Mouse (Mus musculus): ENCODE data around the gene Mrps17. TPM values are rescaled to one million over a fixed set of nuclear protein-coding genes. Genes with fewer than 3 reads are reported as not detected.

Gene Mrps17
- polyA plus RNA-seq, 1 experiment from 2014 or later = 167 TPM

DNA sequence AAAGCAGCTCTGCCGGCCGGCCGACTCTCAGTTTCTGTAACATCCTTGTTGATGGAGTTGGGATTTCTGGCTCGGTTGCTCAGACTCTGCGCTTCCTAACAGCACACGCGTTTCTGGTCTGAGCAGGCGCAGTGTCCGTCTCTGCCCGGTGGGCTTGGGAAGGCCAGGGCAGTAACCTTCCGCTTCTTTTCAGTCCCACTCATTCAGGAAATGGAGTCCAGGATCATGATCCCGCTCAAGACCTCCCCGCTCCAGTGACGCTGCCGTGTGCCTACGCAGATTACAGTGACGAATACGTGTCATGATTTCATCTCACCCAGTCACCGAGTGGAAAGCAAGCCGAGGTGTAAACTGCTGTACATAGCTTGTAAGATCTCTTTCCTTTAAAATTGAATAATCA, 41.6 kb downstream of the Mrps17 start:
- ATAC-seq (replicated peaks; ENCODE audit: insufficient number of reproducible peaks, low FRiP score, low TSS enrichment) = no peak
- WGBS (ENCODE audit: insufficient replicate concordance) = 89% methylated on average over 20 of the region's 20 CpGs
- H3K4me1 ChIP-seq (ENCODE audit: control insufficient read depth, insufficient read depth, low read length) = no peaks in the 10 kb centered on the region
- no peaks in the 10 kb centered on the region for H3K9me3 ChIP-seq (replicated peaks; ENCODE audit: control insufficient read depth, low read length)
- H3K9ac ChIP-seq (ENCODE audit: low read depth, low read length) = no peak overlapping the region
- H3K36me3 ChIP-seq (ENCODE audit: control insufficient read depth, insufficient read depth, low read length) = peaks cover 15% of the 10 kb centered on the region
- no peak overlapping the region for H3K4me3 ChIP-seq (ENCODE audit: low read depth, low read length)
- no peak overlapping the region for H3K4me2 ChIP-seq
- H3K27me3 ChIP-seq (ENCODE audit: control insufficient read depth, insufficient read depth, low read length) = no peaks in the 10 kb centered on the region
- no peak overlapping the region for H3K27ac ChIP-seq (ENCODE audit: low read depth, low read length)

DNA sequence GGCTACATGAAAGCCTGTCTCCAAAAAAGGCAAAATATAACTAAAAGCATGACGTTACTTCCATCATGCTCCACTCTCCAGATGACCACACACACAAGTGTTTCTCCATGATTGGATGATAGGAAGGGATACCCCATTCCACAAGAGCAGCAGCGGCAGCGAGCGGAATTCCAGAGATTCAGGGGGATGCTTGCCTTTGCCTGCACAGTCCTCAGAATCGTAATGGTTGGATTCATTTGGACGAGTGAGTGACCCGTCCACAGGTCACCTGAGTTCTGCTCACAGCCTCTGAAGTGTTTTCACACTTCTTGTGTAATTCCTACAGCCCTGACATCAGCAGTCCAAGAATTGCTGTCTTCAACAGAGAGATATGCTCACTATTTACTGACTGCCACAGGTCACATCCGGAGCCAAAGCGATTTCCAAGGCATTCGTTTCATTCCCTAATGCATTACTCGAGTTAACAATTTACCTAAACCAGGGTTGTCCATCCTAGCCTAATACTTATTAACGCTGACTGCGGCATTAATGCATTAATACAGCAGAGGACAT, 44.7 kb downstream of the Mrps17 start:
- H3K4me3 ChIP-seq (ENCODE audit: low read depth, low read length) = no peak overlapping the region
- WGBS (ENCODE audit: insufficient replicate concordance) = 80% methylated on average over 13 of the region's 13 CpGs
- H3K27ac ChIP-seq (ENCODE audit: low read depth, low read length) = no peak overlapping the region
- H3K36me3 ChIP-seq (ENCODE audit: control insufficient read depth, insufficient read depth, low read length) = peaks cover 6% of the 10 kb centered on the region
- no peaks in the 10 kb centered on the region for H3K27me3 ChIP-seq (ENCODE audit: control insufficient read depth, insufficient read depth, low read length)
- H3K9me3 ChIP-seq (replicated peaks; ENCODE audit: control insufficient read depth, low read length) = no peaks in the 10 kb centered on the region
- ATAC-seq (replicated peaks; ENCODE audit: insufficient number of reproducible peaks, low FRiP score, low TSS enrichment) = no peak
- H3K4me1 ChIP-seq (ENCODE audit: control insufficient read depth, insufficient read depth, low read length) = no peaks in the 10 kb centered on the region
- H3K4me2 ChIP-seq = no peak overlapping the region
- no peak overlapping the region for H3K9ac ChIP-seq (ENCODE audit: low read depth, low read length)

DNA sequence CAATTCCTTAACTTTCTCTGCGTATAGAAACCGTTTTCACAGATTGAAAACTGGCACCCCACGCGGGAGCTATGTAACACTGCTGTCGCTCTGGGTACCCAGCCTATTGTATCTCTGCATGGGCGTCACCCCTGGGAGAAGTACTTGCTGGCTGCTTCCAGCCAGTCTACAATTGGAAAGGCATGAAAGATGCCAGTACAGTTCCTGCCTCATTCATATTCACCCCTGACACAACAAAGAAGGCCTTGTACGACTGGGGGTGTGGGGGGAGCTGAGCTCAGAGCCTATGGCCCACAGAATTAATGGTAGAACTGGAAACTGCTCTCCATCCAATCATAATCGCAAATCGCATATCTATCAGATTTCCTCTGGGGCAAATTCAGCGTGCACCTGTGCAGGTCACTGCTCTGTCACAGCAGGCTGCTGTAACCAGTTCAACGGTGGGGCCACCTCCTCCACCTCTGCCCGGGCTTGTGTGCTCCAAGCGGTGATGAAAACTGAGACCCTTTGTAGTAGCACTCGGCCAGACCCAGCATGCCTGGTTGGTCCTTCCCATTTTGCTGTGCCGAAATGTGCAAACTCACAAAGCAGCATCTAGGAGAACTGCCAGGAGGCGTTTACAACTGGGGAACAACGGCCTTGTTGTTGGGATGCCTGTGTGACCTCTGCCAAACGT, 46.7 kb downstream of the Mrps17 start:
- Histone ChIP-seq H3K4me3 (ENCODE audit: low read depth, low read length) (no peak overlapping the region), H3K4me2 (no peak overlapping the region), H3K36me3 (ENCODE audit: control insufficient read depth, insufficient read depth, low read length) (peaks cover 3% of the 10 kb centered on the region; the same call in 1 of the 2 replicates), H3K27ac (ENCODE audit: low read depth, low read length) (no peak overlapping the region), H3K27me3 (ENCODE audit: control insufficient read depth, insufficient read depth, low read length) (no peaks in the 10 kb centered on the region), H3K4me1 (ENCODE audit: control insufficient read depth, insufficient read depth, low read length) (no peaks in the 10 kb centered on the region), H3K9ac (ENCODE audit: low read depth, low read length) (no peak overlapping the region), H3K9me3 (replicated peaks; ENCODE audit: control insufficient read depth, low read length) (no peaks in the 10 kb centered on the region)
- WGBS (ENCODE audit: insufficient replicate concordance) = 76% methylated on average over 18 of the region's 18 CpGs
- ATAC-seq (replicated peaks; ENCODE audit: insufficient number of reproducible peaks, low FRiP score, low TSS enrichment) = no peak

DNA sequence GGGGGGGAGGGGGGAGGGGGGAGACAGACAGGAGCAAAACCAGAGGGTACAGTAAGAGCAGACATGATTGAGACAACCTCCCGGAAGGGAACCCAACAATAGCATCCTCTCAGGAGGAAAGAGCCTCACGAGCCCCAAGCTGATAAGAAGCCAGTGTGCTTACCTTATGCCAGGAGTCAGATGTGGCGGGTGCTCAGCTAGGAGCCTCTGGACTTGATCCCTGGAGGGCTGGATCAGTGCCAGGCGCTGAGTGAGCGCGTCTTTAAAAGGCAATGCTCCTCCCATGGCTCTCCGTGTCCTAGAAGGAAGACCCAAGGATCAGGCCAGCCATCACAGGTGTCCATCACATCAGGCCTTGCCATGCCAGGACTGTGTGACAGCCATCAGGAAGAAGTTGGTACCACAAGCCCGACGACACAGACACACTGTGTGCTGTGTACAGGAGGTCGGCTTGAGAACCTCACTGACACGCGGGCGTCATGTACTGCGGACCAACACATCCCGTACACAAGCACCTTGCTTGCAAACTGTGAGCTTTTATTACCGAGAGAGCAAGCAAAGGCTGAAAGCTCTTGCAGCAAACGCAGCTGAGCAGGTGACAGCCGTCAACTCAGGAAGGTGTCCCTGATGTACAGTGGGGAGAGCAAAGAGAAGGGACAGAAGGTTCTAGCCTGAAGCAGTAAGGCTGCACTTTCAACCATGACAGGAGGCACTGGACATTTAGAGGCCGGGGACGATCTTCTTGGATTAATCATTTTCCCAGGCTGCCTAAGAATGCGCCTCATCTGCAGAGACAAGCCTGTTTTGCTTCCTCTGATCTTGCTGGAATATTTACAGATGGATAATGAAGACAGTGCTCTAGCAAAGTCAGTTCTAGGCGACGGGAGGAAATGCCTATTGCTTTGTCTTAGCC, 55.4 kb downstream of the Mrps17 start:
- WGBS (ENCODE audit: insufficient replicate concordance) = 57% methylated on average over 23 of the region's 23 CpGs
- H3K9me3 ChIP-seq (replicated peaks; ENCODE audit: control insufficient read depth, low read length) = no peaks in the 10 kb centered on the region
- H3K27ac ChIP-seq (ENCODE audit: low read depth, low read length) = no peak overlapping the region
- no peaks in the 10 kb centered on the region for H3K27me3 ChIP-seq (ENCODE audit: control insufficient read depth, insufficient read depth, low read length)
- peak overlapping the region; percentile 38 for H3K4me2 ChIP-seq
- 0 out of 2 replicates have a peak, but pooled peaks have one; percentile 55 for ATAC-seq (replicated peaks; ENCODE audit: insufficient number of reproducible peaks, low FRiP score, low TSS enrichment)
- no peak overlapping the region for H3K9ac ChIP-seq (ENCODE audit: low read depth, low read length)
- no peaks in the 10 kb centered on the region; the same call in 1 of the 2 replicates for H3K4me1 ChIP-seq (ENCODE audit: control insufficient read depth, insufficient read depth, low read length)
- no peak overlapping the region for H3K4me3 ChIP-seq (ENCODE audit: low read depth, low read length)
- no peaks in the 10 kb centered on the region for H3K36me3 ChIP-seq (ENCODE audit: control insufficient read depth, insufficient read depth, low read length)

Other genes with a start within 250 kb of the Mrps17 start
- gene Sfswap, start 214.3 kb upstream of the Mrps17 start, polyA plus RNA-seq (2014; fragmentation: Nextera tagmentation; extraction: Ambion mirVana) = 25.6 and 31.0 TPM in 2 replicates
- gene Mmp17, start 131.3 kb upstream of the Mrps17 start, polyA plus RNA-seq (2014; fragmentation: Nextera tagmentation; extraction: Ambion mirVana) = 0.37 and 0.51 TPM in 2 replicates
- gene Zfp11, start 45.4 kb upstream of the Mrps17 start, polyA plus RNA-seq (2014; fragmentation: Nextera tagmentation; extraction: Ambion mirVana) = 3.4 and 3.7 TPM in 2 replicates
- gene Sept14, start 7.0 kb upstream of the Mrps17 start, polyA plus RNA-seq (2014; fragmentation: Nextera tagmentation; extraction: Ambion mirVana) = not detected in 2 replicates
- gene Nipsnap2, start 9.6 kb downstream of the Mrps17 start, polyA plus RNA-seq (2014; fragmentation: Nextera tagmentation; extraction: Ambion mirVana) = 233 and 237 TPM in 2 replicates
- 33.1 and 34.9 TPM in 2 replicates for gene Psph, start 72.0 kb downstream of the Mrps17 start, polyA plus RNA-seq (2014; fragmentation: Nextera tagmentation; extraction: Ambion mirVana)
- gene Sumf2, start 131.5 kb downstream of the Mrps17 start, polyA plus RNA-seq (2014; fragmentation: Nextera tagmentation; extraction: Ambion mirVana) = 35.6 and 37.3 TPM in 2 replicates
- 871 and 955 TPM in 2 replicates for gene Chchd2, start 172.0 kb downstream of the Mrps17 start, polyA plus RNA-seq (2014; fragmentation: Nextera tagmentation; extraction: Ambion mirVana)
- gene Zbed5, start 180.2 kb downstream of the Mrps17 start, polyA plus RNA-seq (2014; fragmentation: Nextera tagmentation; extraction: Ambion mirVana) = 4.8 and 5.8 TPM in 2 replicates
- 0.32 and 0.42 TPM in 2 replicates for gene Phkg1, start 183.1 kb downstream of the Mrps17 start, polyA plus RNA-seq (2014; fragmentation: Nextera tagmentation; extraction: Ambion mirVana)
- gene Nupr1l, start 193.0 kb downstream of the Mrps17 start, polyA plus RNA-seq (2014; fragmentation: Nextera tagmentation; extraction: Ambion mirVana) = 1.0 and 2.4 TPM in 2 replicates
- gene Vkorc1l1, start 226.5 kb downstream of the Mrps17 start, polyA plus RNA-seq (2014; fragmentation: Nextera tagmentation; extraction: Ambion mirVana) = 16.3 and 16.7 TPM in 2 replicates

Measured in heart, embryonic 11.5 days (tissue).